Mouse (Mus musculus) kidney, adult 18-20 months (tissue): ENCODE measurements around the gene Kcnj9.

ENCODE experiments used
- DNase-seq: peaks from one replicate; pipeline ENCODE4 v3.0.0; 2021

Kcnj9 gene

GRCm38 (mm10) chr1:172288900-172289616, 40.1 kb downstream of the Kcnj9 start:
- DNase-seq = no peak

- no peak for DNase-seq
These were observed 42.4 kb downstream of the Kcnj9 start for GRCm38 (mm10) chr1:172286740-172287139.

- no peak for DNase-seq
These were observed 44.9 kb downstream of the Kcnj9 start for GRCm38 (mm10) chr1:172284221-172284620.

- DNase-seq = no peak
These were observed 46.0 kb downstream of the Kcnj9 start for GRCm38 (mm10) chr1:172283073-172283472.

- DNase-seq = no peak
These were observed 47.4 kb downstream of the Kcnj9 start for GRCm38 (mm10) chr1:172281522-172282254.

GRCm38 (mm10) chr1:172279768-172280509, 49.2 kb downstream of the Kcnj9 start:
- DNase-seq = no peak

GRCm38 (mm10) chr1:172278328-172278727, 50.8 kb downstream of the Kcnj9 start:
- DNase-seq = no peak

- DNase-seq = no peak
These were observed 51.9 kb downstream of the Kcnj9 start for GRCm38 (mm10) chr1:172277172-172277571.

- no peak for DNase-seq
These were observed 54.6 kb downstream of the Kcnj9 start for GRCm38 (mm10) chr1:172274547-172274946.

- DNase-seq = no peak
These were observed 55.0 kb downstream of the Kcnj9 start for GRCm38 (mm10) chr1:172274116-172274515.

GRCm38 (mm10) chr1:172273386-172273785, 55.7 kb downstream of the Kcnj9 start:
- DNase-seq = no peak

GRCm38 (mm10) chr1:172271765-172272164, 57.4 kb downstream of the Kcnj9 start:
- no peak for DNase-seq

GRCm38 (mm10) chr1:172271208-172271607, 57.9 kb downstream of the Kcnj9 start:
- DNase-seq = no peak
